Mouse (Mus musculus): ENCODE measurements around the gene Itgal. TPM values are rescaled to one million over a fixed set of nuclear protein-coding genes. Genes with fewer than 3 reads are reported as not detected.

The Itgal gene
- total RNA-seq, 4 experiments from 2014 or later = 0.44 to 0.91 (median 0.83) TPM

GRCm38 (mm10) chr7:127378310-127378921, 82.4 kb downstream of the Itgal start:
- no peak for DNase-seq (ENCODE audit: low spot score in 2 of 2)

Other genes starting within 250 kb of the Itgal start
- gene Zg16, start 208.9 kb upstream of the Itgal start, total RNA-seq (2022) = not detected
- gene AI467606, start 204.9 kb upstream of the Itgal start, total RNA-seq (2022) = 1 to 10 TPM in 3 of 4 experiments, under 1 TPM in 1; 0.97 to 2.6 (median 1.7) TPM
- gene Qprt, start 174.0 kb upstream of the Itgal start, total RNA-seq (2022) = under 1 TPM in 3 of 4 experiments, not detected in 1; 0.19 to 0.50 (median 0.28) TPM
- under 1 TPM in 3 of 4 experiments, not detected in 1; 0.09 to 0.30 (median 0.13) TPM for gene Spn, start 158.4 kb upstream of the Itgal start, total RNA-seq (2022)
- 100 to 1,000 TPM in 2 of 4 experiments, 10 to 100 TPM in 2; 89.7 to 111 (median 98.2) TPM for gene Cd2bp2, start 100.2 kb upstream of the Itgal start, total RNA-seq (2022)
- 100 to 1,000 TPM in 2 of 4 experiments, 10 to 100 TPM in 2; 89.4 to 105 (median 96.9) TPM for gene Tbc1d10b, start 87.8 kb upstream of the Itgal start, total RNA-seq (2022)
- gene Mylpf, start 87.4 kb upstream of the Itgal start, total RNA-seq (2022) = 10 to 100 TPM in 2 of 4 experiments, 1 to 10 TPM in 2; 1.9 to 21.6 (median 9.2) TPM
- 10 to 100 TPM; 18.2 to 21.2 (median 21.0) TPM for gene Zfp553, start 63.2 kb upstream of the Itgal start, total RNA-seq (2022)
- 1 to 10 TPM; 3.1 to 7.1 (median 5.4) TPM for gene Sept1, start 63.1 kb upstream of the Itgal start, total RNA-seq (2022)
- gene Zfp771, start 52.0 kb upstream of the Itgal start, total RNA-seq (2022) = 10 to 100 TPM; 49.5 to 55.5 (median 53.6) TPM
- gene Dctpp1, start 35.6 kb upstream of the Itgal start, total RNA-seq (2022) = 10 to 100 TPM; 24.3 to 28.3 (median 26.0) TPM
- gene Sephs2, start 22.2 kb upstream of the Itgal start, total RNA-seq (2022) = 10 to 100 TPM; 36.1 to 40.8 (median 38.1) TPM
- gene Zfp768, start 49.3 kb downstream of the Itgal start, total RNA-seq (2022) = 10 to 100 TPM; 14.1 to 15.7 (median 15.2) TPM
- 1 to 10 TPM; 6.6 to 8.8 (median 8.1) TPM for gene Zfp747, start 79.8 kb downstream of the Itgal start, total RNA-seq (2022)
- gene 9130019O22Rik, start 90.9 kb downstream of the Itgal start, total RNA-seq (2022) = 1 to 10 TPM; 3.1 to 5.3 (median 4.2) TPM
- 10 to 100 TPM in 1 of 4 experiments, 1 to 10 TPM in 3; 6.5 to 10.3 (median 8.0) TPM for gene E430018J23Rik, start 97.4 kb downstream of the Itgal start, total RNA-seq (2022)
- 1 to 10 TPM; 6.1 to 6.7 (median 6.6) TPM for gene Zfp764, start 110.6 kb downstream of the Itgal start, total RNA-seq (2022)
- gene Zfp688, start 125.8 kb downstream of the Itgal start, total RNA-seq (2022) = 10 to 100 TPM; 13.3 to 18.0 (median 16.5) TPM
- gene Zfp689, start 152.9 kb downstream of the Itgal start, total RNA-seq (2022) = 1 to 10 TPM; 5.1 to 6.1 (median 5.9) TPM
- 10 to 100 TPM; 29.6 to 35.2 (median 30.4) TPM for gene Prr14, start 163.4 kb downstream of the Itgal start, total RNA-seq (2022)
- 10 to 100 TPM; 47.1 to 55.2 (median 51.7) TPM for gene Fbrs, start 182.9 kb downstream of the Itgal start, total RNA-seq (2022)
- 100 to 1,000 TPM; 112 to 117 (median 115) TPM for gene Srcap, start 215.7 kb downstream of the Itgal start, total RNA-seq (2022)
- gene Gm42715, start 223.3 kb downstream of the Itgal start, total RNA-seq (2022) = 10 to 100 TPM; 11.1 to 12.3 (median 11.5) TPM